Mouse (Mus musculus): Measurements from ENCODE around the gene Tceanc. TPM values are rescaled to one million over a fixed set of nuclear protein-coding genes. Genes with fewer than 3 reads are reported as not detected.
"Not testable (repeated sequence)": the region's sequence is repeated elsewhere in the genome, so short reads cannot be mapped to it uniquely, and the experiment has no call there.

Tceanc gene
- polyA plus RNA-seq, 1 experiment from 2014 or later = 12.3 TPM

- whole genome bisulfite sequencing = 92% methylated on average over 1 of the region's 1 CpGs
- no peak for ATAC-seq (ENCODE audit: low FRiP score, low read depth)
These were observed 1.7 kb downstream of the Tceanc start for GRCm38 (mm10) chrX:166516631-166517030.

GRCm38 (mm10) chrX:166515923-166516322, 2.4 kb downstream of the Tceanc start:
- H3K27me3 ChIP-seq = peaks cover 14% of the 10 kb centered on the region
- no peak for ATAC-seq (ENCODE audit: low FRiP score, low read depth)
- WGBS = 88% methylated on average over 3 of the region's 3 CpGs
- H3K9me3 ChIP-seq = no peaks in the 10 kb centered on the region
- H3K9ac ChIP-seq = no peak overlapping the region
- H3K27ac ChIP-seq = no peak overlapping the region; the same call in 1 of the 2 replicates
- no peaks in the 10 kb centered on the region for H3K36me3 ChIP-seq
- H3K4me3 ChIP-seq = no peak overlapping the region
- no peaks in the 10 kb centered on the region for H3K4me1 ChIP-seq
- H3K4me2 ChIP-seq (replicated peaks) = no peak overlapping the region

More at GRCm38 (mm10) chrX:166516631-166517030, 1.7 kb downstream of the Tceanc start:
- no peak overlapping the region for H3K4me2 ChIP-seq (replicated peaks)
- no peaks in the 10 kb centered on the region for H3K4me1 ChIP-seq
- H3K27ac ChIP-seq = no peak overlapping the region
- H3K9me3 ChIP-seq = no peaks in the 10 kb centered on the region
- no peaks in the 10 kb centered on the region for H3K36me3 ChIP-seq
- no peak overlapping the region for H3K4me3 ChIP-seq
- H3K9ac ChIP-seq = no peak overlapping the region
- H3K27me3 ChIP-seq = peaks cover 16% of the 10 kb centered on the region

GRCm38 (mm10) chrX:166514035-166514434, 4.3 kb downstream of the Tceanc start:
- 22% methylated on average over 12 of the region's 12 CpGs for WGBS
- H3K4me1 ChIP-seq = not testable (repeated sequence)
- 0 out of 2 replicates have a peak overlapping the region, but pooled peaks have one; percentile 63 for H3K27ac ChIP-seq

GRCm38 (mm10) chrX:166512071-166512470, 6.3 kb downstream of the Tceanc start:
- Histone ChIP-seq H3K9me3 (no peaks in the 10 kb centered on the region), H3K4me3 (no peak overlapping the region), H3K36me3 (no peaks in the 10 kb centered on the region), H3K9ac (no peak overlapping the region), H3K27me3 (peaks cover 19% of the 10 kb centered on the region; the same call in 1 of the 2 replicates), H3K4me1 (0 out of 2 replicates have a peak, but pooled peaks cover 3% of the 10 kb centered on the region), H3K4me2 (replicated peaks) (no peak overlapping the region), H3K27ac (no peak overlapping the region)
- ATAC-seq (ENCODE audit: low FRiP score, low read depth) = no peak
- 94% methylated on average over 4 of the region's 4 CpGs for WGBS

More at GRCm38 (mm10) chrX:166514035-166514434, 4.3 kb downstream of the Tceanc start:
- ATAC-seq (ENCODE audit: low FRiP score, low read depth); H3K36me3 ChIP-seq; H3K9ac ChIP-seq; H3K4me3 ChIP-seq; H3K9me3 ChIP-seq: not testable (repeated sequence)
- H3K27me3 ChIP-seq = peaks cover 15% of the 10 kb centered on the region; the same call in 1 of the 2 replicates
- H3K4me2 ChIP-seq (replicated peaks) = peak overlapping the region; percentile 38

GRCm38 (mm10) chrX:166511107-166511506, 7.3 kb downstream of the Tceanc start:
- Histone ChIP-seq H3K4me3 (no peak overlapping the region), H3K27ac (no peak overlapping the region), H3K27me3 (peaks cover 19% of the 10 kb centered on the region; the same call in 1 of the 2 replicates), H3K9me3 (no peaks in the 10 kb centered on the region), H3K9ac (no peak overlapping the region), H3K4me2 (replicated peaks) (no peak overlapping the region), H3K4me1 (0 out of 2 replicates have a peak, but pooled peaks cover 3% of the 10 kb centered on the region), H3K36me3 (no peaks in the 10 kb centered on the region)
- ATAC-seq (ENCODE audit: low FRiP score, low read depth) = no peak

GRCm38 (mm10) chrX:166509761-166510738, 8.3 kb downstream of the Tceanc start:
- Histone ChIP-seq H3K4me3 (peak overlapping the region; percentile 53), H3K9ac (peak overlapping the region; percentile 75), H3K4me1 (0 out of 2 replicates have a peak, but pooled peaks cover 3% of the 10 kb centered on the region), H3K9me3 (no peaks in the 10 kb centered on the region), H3K27me3 (peaks cover 15% of the 10 kb centered on the region; the same call in 1 of the 2 replicates), H3K27ac (peak overlapping the region; percentile 97), H3K36me3 (0 out of 2 replicates have a peak, but pooled peaks cover 6% of the 10 kb centered on the region), H3K4me2 (replicated peaks) (peak overlapping the region; percentile 53)
- peak; percentile 96 for ATAC-seq (ENCODE audit: low FRiP score, low read depth)
- 13% methylated on average over 65 of the region's 65 CpGs for WGBS

- H3K4me3 ChIP-seq = no peak overlapping the region
- no peak overlapping the region for H3K27ac ChIP-seq
- no peak overlapping the region for H3K4me2 ChIP-seq (replicated peaks)
- H3K9me3 ChIP-seq = no peaks in the 10 kb centered on the region
- H3K4me1 ChIP-seq = 0 out of 2 replicates have a peak, but pooled peaks cover 3% of the 10 kb centered on the region
- 73% methylated on average over 1 of the region's 2 CpGs for WGBS
- H3K27me3 ChIP-seq = peaks cover 12% of the 10 kb centered on the region; the same call in 1 of the 2 replicates
- 0 out of 2 replicates have a peak, but pooled peaks cover 7% of the 10 kb centered on the region for H3K36me3 ChIP-seq
- no peak for ATAC-seq (ENCODE audit: low FRiP score, low read depth)
- H3K9ac ChIP-seq = no peak overlapping the region
These were observed 13.9 kb downstream of the Tceanc start for GRCm38 (mm10) chrX:166504421-166504820.

- Histone ChIP-seq H3K9me3 (no peaks in the 10 kb centered on the region), H3K4me1 (no peaks in the 10 kb centered on the region), H3K4me3 (no peak overlapping the region), H3K36me3 (no peaks in the 10 kb centered on the region), H3K27ac (no peak overlapping the region), H3K27me3 (peaks cover 6% of the 10 kb centered on the region; the same call in 1 of the 2 replicates), H3K9ac (no peak overlapping the region), H3K4me2 (replicated peaks) (no peak overlapping the region)
- ATAC-seq (ENCODE audit: low FRiP score, low read depth) = no peak
- 78% methylated on average over 1 of the region's 1 CpGs for WGBS
These were observed 18.7 kb downstream of the Tceanc start for GRCm38 (mm10) chrX:166499496-166500190.

- H3K9ac ChIP-seq = no peak overlapping the region
- no peak overlapping the region for H3K27ac ChIP-seq
- peaks cover 6% of the 10 kb centered on the region; the same call in 1 of the 2 replicates for H3K27me3 ChIP-seq
- no peaks in the 10 kb centered on the region for H3K4me1 ChIP-seq
- no peaks in the 10 kb centered on the region for H3K36me3 ChIP-seq
- no peaks in the 10 kb centered on the region for H3K9me3 ChIP-seq
- 66% methylated on average over 4 of the region's 4 CpGs for WGBS
- ATAC-seq (ENCODE audit: low FRiP score, low read depth) = no peak
- H3K4me2 ChIP-seq (replicated peaks) = no peak overlapping the region
- no peak overlapping the region for H3K4me3 ChIP-seq
These were observed 20.6 kb downstream of the Tceanc start for GRCm38 (mm10) chrX:166497771-166498170.

GRCm38 (mm10) chrX:166495052-166495451, 23.3 kb downstream of the Tceanc start:
- no peak for ATAC-seq (ENCODE audit: low FRiP score, low read depth)
- WGBS = 93% methylated on average over 2 of the region's 2 CpGs
- Histone ChIP-seq H3K4me1 (no peaks in the 10 kb centered on the region), H3K9me3 (no peaks in the 10 kb centered on the region), H3K36me3 (no peaks in the 10 kb centered on the region), H3K4me2 (replicated peaks) (no peak overlapping the region), H3K27ac (no peak overlapping the region), H3K4me3 (no peak overlapping the region), H3K27me3 (no peaks in the 10 kb centered on the region), H3K9ac (no peak overlapping the region)

GRCm38 (mm10) chrX:166479365-166479983, 38.9 kb downstream of the Tceanc start, which contains the start of gene Rab9:
Gene Rab9 (minus strand): TSS chrX:166479867.
- Histone ChIP-seq H3K4me1 (0 out of 2 replicates have a peak, but pooled peaks cover 15% of the 10 kb centered on the region), H3K27me3 (peaks cover 13% of the 10 kb centered on the region), H3K27ac (peak within 1 kb of the TSS; percentile 52; the same call in 1 of the 2 replicates), H3K9ac (peak within 1 kb of the TSS; percentile 72), H3K4me2 (replicated peaks) (peak within 1 kb of the TSS; percentile 64), H3K4me3 (peak within 1 kb of the TSS; percentile 59), H3K9me3 (no peaks in the 10 kb centered on the region), H3K36me3 (no peaks in the 10 kb centered on the region)
- peak; percentile 98 for ATAC-seq (ENCODE audit: low FRiP score, low read depth)
- 12% methylated on average over 40 of the region's 41 CpGs for WGBS
